Mouse (Mus musculus): ENCODE measurements at regions not wholly inside any gene's neighbourhood (a gene's known extent, or its start where the extent isn't known, plus 50 kb on each side); places are given as distances from the start of the nearest gene placed in this dataset.

- no peak overlapping the region for H3K9ac ChIP-seq (ENCODE audit: low read length)
- no peak overlapping the region for H3K4me3 ChIP-seq (ENCODE audit: low read depth, low read length)
- DNase-seq (ENCODE audit: low spot score) (no peak), ATAC-seq (ENCODE audit: insufficient number of reproducible peaks, low FRiP score, low TSS enrichment, low read depth) (no peak)
- WGBS = 93% methylated on average over 4 of the region's 4 CpGs
- H3K4me2 ChIP-seq (ENCODE audit: low read depth, severe bottlenecking) = no peak overlapping the region
- no peak overlapping the region for H3K27ac ChIP-seq (replicated peaks; ENCODE audit: low read depth, low read length)
- no peaks in the 10 kb centered on the region for H3K9me3 ChIP-seq (ENCODE audit: control insufficient read depth, low read length)
- H3K36me3 ChIP-seq (ENCODE audit: control insufficient read depth, insufficient read depth, low read length) = no peaks in the 10 kb centered on the region
- H3K27me3 ChIP-seq (ENCODE audit: control insufficient read depth, insufficient read depth, low read length) = no peaks in the 10 kb centered on the region
- 0 out of 2 replicates have a peak, but pooled peaks cover 3% of the 10 kb centered on the region for H3K4me1 ChIP-seq (ENCODE audit: control insufficient read depth, insufficient read depth, low read length)
These were observed 83.6 kb upstream of the Ngf start for GRCm38 (mm10) chr3:102386091-102386490.

DNA sequence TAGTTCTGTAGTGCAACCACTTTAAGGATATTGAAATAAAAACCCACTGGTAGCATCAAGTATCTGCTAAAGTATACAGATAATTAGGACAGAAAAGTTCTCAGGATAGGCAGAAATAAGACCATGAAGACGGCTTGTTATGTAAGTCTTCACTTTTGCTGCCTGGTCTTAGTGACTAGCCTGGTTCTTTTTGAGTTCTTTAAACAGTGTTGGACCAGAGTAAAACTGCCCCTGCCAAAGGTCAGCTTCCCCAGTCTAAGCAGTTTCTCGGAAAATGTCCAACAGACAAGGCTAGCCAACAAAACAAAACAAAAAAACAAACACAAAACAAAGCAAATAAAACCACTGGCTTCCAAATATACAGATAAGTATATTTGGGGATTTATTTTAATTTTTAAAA lies 85.1 kb upstream of the Ngf start:
- 92% methylated on average over 2 of the region's 2 CpGs for WGBS
- no peak overlapping the region for H3K4me3 ChIP-seq (ENCODE audit: low read depth, low read length)

DNA sequence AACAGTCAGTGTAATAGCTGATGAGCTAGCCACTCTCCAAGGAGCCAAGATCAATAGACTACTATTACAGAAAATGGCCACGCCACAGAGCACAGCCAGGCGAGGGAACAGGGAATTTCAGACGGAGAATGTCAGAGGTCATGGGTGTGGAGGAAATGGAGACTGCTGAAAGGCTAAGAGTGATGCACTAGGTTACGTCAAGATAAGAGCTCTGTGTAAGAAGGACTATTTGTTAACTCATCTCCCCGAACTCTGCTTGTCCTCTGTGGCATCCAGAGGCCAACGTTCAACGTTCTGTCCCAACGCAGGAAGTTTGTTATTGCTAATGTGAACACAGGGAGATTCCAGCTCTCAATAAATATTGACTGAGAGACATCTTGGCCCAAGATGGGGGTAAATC lies 86.0 kb upstream of the Ngf start:
- no peak overlapping the region for H3K9ac ChIP-seq (ENCODE audit: low read length)
- no peaks in the 10 kb centered on the region for H3K4me1 ChIP-seq (ENCODE audit: control insufficient read depth, insufficient read depth, low read length)
- DNase-seq (ENCODE audit: low spot score) (no peak), ATAC-seq (ENCODE audit: insufficient number of reproducible peaks, low FRiP score, low TSS enrichment, low read depth) (no peak)
- 75% methylated on average over 8 of the region's 8 CpGs for WGBS
- no peaks in the 10 kb centered on the region for H3K9me3 ChIP-seq (ENCODE audit: control insufficient read depth, low read length)
- no peak overlapping the region for H3K27ac ChIP-seq (replicated peaks; ENCODE audit: low read depth, low read length)
- H3K36me3 ChIP-seq (ENCODE audit: control insufficient read depth, insufficient read depth, low read length) = no peaks in the 10 kb centered on the region
- H3K27me3 ChIP-seq (ENCODE audit: control insufficient read depth, insufficient read depth, low read length) = no peaks in the 10 kb centered on the region
- H3K4me3 ChIP-seq (ENCODE audit: low read depth, low read length) = no peak overlapping the region
- no peak overlapping the region for H3K4me2 ChIP-seq (ENCODE audit: low read depth, severe bottlenecking)

More for the DNA sequence above, 85.1 kb upstream of the Ngf start:
- no peaks in the 10 kb centered on the region for H3K27me3 ChIP-seq (ENCODE audit: control insufficient read depth, insufficient read depth, low read length)
- H3K9ac ChIP-seq (ENCODE audit: low read length) = no peak overlapping the region
- no peaks in the 10 kb centered on the region for H3K4me1 ChIP-seq (ENCODE audit: control insufficient read depth, insufficient read depth, low read length)
- DNase-seq (ENCODE audit: low spot score) (no peak), ATAC-seq (ENCODE audit: insufficient number of reproducible peaks, low FRiP score, low TSS enrichment, low read depth) (no peak)
- no peak overlapping the region for H3K4me2 ChIP-seq (ENCODE audit: low read depth, severe bottlenecking)
- no peaks in the 10 kb centered on the region for H3K36me3 ChIP-seq (ENCODE audit: control insufficient read depth, insufficient read depth, low read length)
- H3K9me3 ChIP-seq (ENCODE audit: control insufficient read depth, low read length) = no peaks in the 10 kb centered on the region
- H3K27ac ChIP-seq (replicated peaks; ENCODE audit: low read depth, low read length) = no peak overlapping the region

- no peak for DNase-seq (ENCODE audit: low spot score)
- Histone ChIP-seq H3K4me2 (ENCODE audit: low read depth, severe bottlenecking) (no peak overlapping the region), H3K4me3 (ENCODE audit: low read depth, low read length) (no peak overlapping the region), H3K27ac (replicated peaks; ENCODE audit: low read depth, low read length) (no peak overlapping the region), H3K9me3 (ENCODE audit: control insufficient read depth, low read length) (no peaks in the 10 kb centered on the region), H3K4me1 (ENCODE audit: control insufficient read depth, insufficient read depth, low read length) (no peaks in the 10 kb centered on the region), H3K9ac (ENCODE audit: low read length) (no peak overlapping the region), H3K27me3 (ENCODE audit: control insufficient read depth, insufficient read depth, low read length) (no peaks in the 10 kb centered on the region), H3K36me3 (ENCODE audit: control insufficient read depth, insufficient read depth, low read length) (no peaks in the 10 kb centered on the region)
- WGBS = 91% methylated on average over 10 of the region's 10 CpGs
- no peak for ATAC-seq (ENCODE audit: insufficient number of reproducible peaks, low FRiP score, low TSS enrichment, low read depth)
These were observed 88.0 kb upstream of the Ngf start for GRCm38 (mm10) chr3:102381683-102382082.

GRCm38 (mm10) chr3:102374381-102375060 lies 95.2 kb upstream of the Ngf start:
- ATAC-seq (ENCODE audit: insufficient number of reproducible peaks, low FRiP score, low TSS enrichment, low read depth) = no peak
- H3K4me3 ChIP-seq (ENCODE audit: low read depth, low read length) = no peak overlapping the region
- no peaks in the 10 kb centered on the region for H3K9me3 ChIP-seq (ENCODE audit: control insufficient read depth, low read length)
- H3K4me1 ChIP-seq (ENCODE audit: control insufficient read depth, insufficient read depth, low read length) = no peaks in the 10 kb centered on the region
- no peaks in the 10 kb centered on the region for H3K27me3 ChIP-seq (ENCODE audit: control insufficient read depth, insufficient read depth, low read length)
- no peaks in the 10 kb centered on the region for H3K36me3 ChIP-seq (ENCODE audit: control insufficient read depth, insufficient read depth, low read length)
- no peak overlapping the region for H3K27ac ChIP-seq (replicated peaks; ENCODE audit: low read depth, low read length)
- no peak overlapping the region for H3K4me2 ChIP-seq (ENCODE audit: low read depth, severe bottlenecking)
- WGBS = 87% methylated on average over 5 of the region's 5 CpGs
- H3K9ac ChIP-seq (ENCODE audit: low read length) = no peak overlapping the region
- no peak for DNase-seq (ENCODE audit: low spot score)

GRCm38 (mm10) chr3:102372205-102372899 lies 97.4 kb upstream of the Ngf start:
- H3K4me3 ChIP-seq (ENCODE audit: low read depth, low read length) = no peak overlapping the region
- ATAC-seq (ENCODE audit: insufficient number of reproducible peaks, low FRiP score, low TSS enrichment, low read depth) = no peak
- H3K4me1 ChIP-seq (ENCODE audit: control insufficient read depth, insufficient read depth, low read length) = no peaks in the 10 kb centered on the region
- H3K9ac ChIP-seq (ENCODE audit: low read length) = no peak overlapping the region
- H3K27me3 ChIP-seq (ENCODE audit: control insufficient read depth, insufficient read depth, low read length) = no peaks in the 10 kb centered on the region
- WGBS = 86% methylated on average over 8 of the region's 8 CpGs
- H3K4me2 ChIP-seq (ENCODE audit: low read depth, severe bottlenecking) = no peak overlapping the region
- no peaks in the 10 kb centered on the region for H3K36me3 ChIP-seq (ENCODE audit: control insufficient read depth, insufficient read depth, low read length)
- no peak for DNase-seq (ENCODE audit: low spot score)
- no peak overlapping the region for H3K27ac ChIP-seq (replicated peaks; ENCODE audit: low read depth, low read length)
- H3K9me3 ChIP-seq (ENCODE audit: control insufficient read depth, low read length) = no peaks in the 10 kb centered on the region

GRCm38 (mm10) chr3:102366188-102366587 lies 103.5 kb upstream of the Ngf start:
- Histone ChIP-seq H3K36me3 (ENCODE audit: control insufficient read depth, insufficient read depth, low read length) (no peaks in the 10 kb centered on the region), H3K9me3 (ENCODE audit: control insufficient read depth, low read length) (no peaks in the 10 kb centered on the region), H3K4me1 (ENCODE audit: control insufficient read depth, insufficient read depth, low read length) (no peaks in the 10 kb centered on the region), H3K27ac (replicated peaks; ENCODE audit: low read depth, low read length) (no peak overlapping the region), H3K9ac (ENCODE audit: low read length) (no peak overlapping the region), H3K4me2 (ENCODE audit: low read depth, severe bottlenecking) (no peak overlapping the region), H3K27me3 (ENCODE audit: control insufficient read depth, insufficient read depth, low read length) (no peaks in the 10 kb centered on the region), H3K4me3 (ENCODE audit: low read depth, low read length) (no peak overlapping the region)
- WGBS = 72% methylated on average over 6 of the region's 6 CpGs
- no peak for DNase-seq (ENCODE audit: low spot score)
- no peak for ATAC-seq (ENCODE audit: insufficient number of reproducible peaks, low FRiP score, low TSS enrichment, low read depth)

GRCm38 (mm10) chr3:102364326-102364935 lies 105.3 kb upstream of the Ngf start:
- ATAC-seq (ENCODE audit: insufficient number of reproducible peaks, low FRiP score, low TSS enrichment, low read depth) (no peak), DNase-seq (ENCODE audit: low spot score) (no peak)
- Histone ChIP-seq H3K27me3 (ENCODE audit: control insufficient read depth, insufficient read depth, low read length) (no peaks in the 10 kb centered on the region), H3K36me3 (ENCODE audit: control insufficient read depth, insufficient read depth, low read length) (no peaks in the 10 kb centered on the region), H3K4me2 (ENCODE audit: low read depth, severe bottlenecking) (no peak overlapping the region), H3K9ac (ENCODE audit: low read length) (no peak overlapping the region), H3K4me3 (ENCODE audit: low read depth, low read length) (no peak overlapping the region), H3K27ac (replicated peaks; ENCODE audit: low read depth, low read length) (no peak overlapping the region), H3K4me1 (ENCODE audit: control insufficient read depth, insufficient read depth, low read length) (no peaks in the 10 kb centered on the region), H3K9me3 (ENCODE audit: control insufficient read depth, low read length) (no peaks in the 10 kb centered on the region)
- 93% methylated on average over 5 of the region's 5 CpGs for WGBS

All from limb, embryonic 11.5 days (tissue).